Mouse (Mus musculus) bone marrow, adult 2 months (tissue): ENCODE results near the gene Fgf12.

Experiments used
- CTCF ChIP-seq: fragments of 200-500 bp; IDR thresholded peaks from 2 replicates; pipeline ENCODE4 v1.5.1; 2011; ENCODE audit warnings: low read length, control low read depth; ENCODE audit not compliant: control insufficient read depth, insufficient read depth
- POLR2A ChIP-seq: fragments of 200-500 bp; IDR thresholded peaks from 2 replicates; pipeline ENCODE4 v1.6.1; 2011; ENCODE audit warnings: low read depth, mild to moderate bottlenecking, control low read depth, low read length, borderline replicate concordance; ENCODE audit not compliant: control insufficient read depth

- TF ChIP-seq CTCF (no peak), POLR2A (no peak)
Observed at GRCm38 (mm10) chr16:28753124-28753917, 453 bp upstream of the Fgf12 start.
